Mouse (Mus musculus) midbrain, embryonic 11.5 days (tissue): ENCODE results near the gene Trio. TPM values are rescaled to one million over a fixed set of nuclear protein-coding genes. Genes with fewer than 3 reads are reported as not detected.

Experiments used
- ATAC-seq: fragments of 200-750 bp; cut with Nextera tagmentation; 2 replicates; pipeline ENCODE4 v1.8.0; 2017; ENCODE audit warnings: moderate TSS enrichment, moderate library complexity; ENCODE audit not compliant: low FRiP score
- DNase-seq: peaks from one replicate; pipeline ENCODE4 v3.0.0; 2015; ENCODE audit warnings: low spot score; ENCODE audit errors: missing footprints
- H3K27ac ChIP-seq: fragments of 300-500 bp; sonication (generic); 2 replicates; pipeline ENCODE4 v1.5.1; 2014; ENCODE audit warnings: low read depth, low read length
- H3K27me3 ChIP-seq: fragments of 300-500 bp; sonication (generic); 2 replicates; pipeline ENCODE4 v1.6.1; 2014; ENCODE audit warnings: mild to moderate bottlenecking, low read length, moderate library complexity, mixed read lengths; ENCODE audit not compliant: control insufficient read depth, insufficient read depth
- H3K36me3 ChIP-seq: fragments of 300-500 bp; sonication (generic); 2 replicates; pipeline ENCODE4 v1.6.1; 2014; ENCODE audit warnings: mild to moderate bottlenecking, low read length, moderate library complexity, mixed read lengths; ENCODE audit not compliant: control insufficient read depth, insufficient read depth
- H3K4me1 ChIP-seq: fragments of 300-500 bp; sonication (generic); 2 replicates; pipeline ENCODE4 v1.6.1; 2014; ENCODE audit warnings: low read length; ENCODE audit not compliant: control insufficient read depth, insufficient read depth
- H3K4me2 ChIP-seq: fragments of 300-500 bp; sonication (generic); 2 replicates; pipeline ENCODE4 v1.6.1; 2014; ENCODE audit warnings: mild to moderate bottlenecking, moderate library complexity
- H3K4me3 ChIP-seq: fragments of 300-500 bp; sonication (generic); 2 replicates; pipeline ENCODE4 v1.5.1; 2014; ENCODE audit warnings: low read depth, low read length
- H3K9ac ChIP-seq: fragments of 300-500 bp; sonication (generic); 2 replicates; pipeline ENCODE4 v1.6.1; 2014; ENCODE audit warnings: low read length
- H3K9me3 ChIP-seq: fragments of 300-500 bp; sonication (generic); 2 replicates; pipeline ENCODE4 v1.6.1; 2016; ENCODE audit warnings: low read length; ENCODE audit not compliant: control insufficient read depth
- WGBS: fragments of 180-500 bp; shearing (Covaris S2); extraction: QIAGEN DNeasy Blood & Tissue Kit; methylation state at CpG from one replicate; pipeline ENCODE4 v1.1.7; 2014; 5-methylcytosine and 5-hydroxymethylcytosine counted together
- polyA plus RNA-seq: library from polyadenylated mRNA; unstranded; fragments of >200 nt; fragmentation: Nextera tagmentation; extraction: Ambion mirVana; gene quantifications from 2 replicates; pipeline ENCODE4 v1.2.1, GENCODE M21; 2014

Gene Trio
- polyA plus RNA-seq, 1 experiment from 2014 or later = 32.5 TPM

DNA sequence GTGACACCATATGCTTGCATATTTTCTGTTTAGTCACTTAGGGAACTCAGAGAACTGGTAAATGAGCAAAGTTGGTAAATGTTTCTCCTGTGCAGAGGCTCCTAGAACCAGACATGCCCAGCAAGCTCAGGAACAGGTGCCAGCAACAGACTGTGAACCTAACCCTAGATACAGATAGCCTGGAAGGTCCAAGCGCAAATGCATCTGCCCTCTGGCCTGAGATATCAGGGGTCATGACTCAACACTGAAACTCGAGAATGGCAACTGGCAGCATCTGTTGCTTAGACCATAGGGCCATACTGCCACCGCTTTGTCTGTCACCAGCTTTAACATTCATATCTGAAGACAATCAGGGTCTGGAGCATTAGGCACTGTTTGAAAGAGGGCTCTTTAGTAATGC is 72.1 kb downstream of the Trio start:
- Histone ChIP-seq H3K36me3 (no peaks in the 10 kb centered on the region), H3K9me3 (no peaks in the 10 kb centered on the region), H3K9ac (no peak overlapping the region), H3K27ac (no peak overlapping the region), H3K4me1 (peaks cover 6% of the 10 kb centered on the region), H3K27me3 (no peaks in the 10 kb centered on the region), H3K4me3 (no peak overlapping the region), H3K4me2 (no peak overlapping the region)
- WGBS = 79% methylated on average over 3 of the region's 3 CpGs
- DNase-seq = no peak
- ATAC-seq = no peak

DNA sequence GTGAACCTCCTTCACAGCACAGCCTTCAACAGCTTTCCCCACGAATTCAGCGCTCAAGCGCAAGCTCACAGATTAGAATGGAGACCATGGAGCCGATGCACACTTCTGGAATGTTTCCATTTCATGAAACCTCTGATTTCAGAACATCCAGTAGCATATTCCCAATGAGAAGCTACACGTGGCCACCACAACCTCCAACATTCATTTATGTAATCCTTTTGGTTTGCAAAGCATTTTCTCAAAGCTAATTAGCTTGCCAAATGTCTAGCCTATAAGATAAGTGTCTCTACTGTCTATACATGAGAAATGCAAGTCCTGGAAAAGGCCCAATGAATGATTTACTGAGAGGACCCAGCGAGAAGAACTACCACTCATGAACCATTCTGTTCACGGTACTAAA is 74.5 kb downstream of the Trio start:
- Histone ChIP-seq H3K4me1 (peaks cover 5% of the 10 kb centered on the region), H3K36me3 (no peaks in the 10 kb centered on the region), H3K4me3 (no peak overlapping the region), H3K27ac (no peak overlapping the region), H3K9ac (no peak overlapping the region), H3K4me2 (no peak overlapping the region), H3K9me3 (no peaks in the 10 kb centered on the region), H3K27me3 (no peaks in the 10 kb centered on the region)
- 93% methylated on average over 7 of the region's 7 CpGs for WGBS
- ATAC-seq = no peak
- no peak for DNase-seq

DNA sequence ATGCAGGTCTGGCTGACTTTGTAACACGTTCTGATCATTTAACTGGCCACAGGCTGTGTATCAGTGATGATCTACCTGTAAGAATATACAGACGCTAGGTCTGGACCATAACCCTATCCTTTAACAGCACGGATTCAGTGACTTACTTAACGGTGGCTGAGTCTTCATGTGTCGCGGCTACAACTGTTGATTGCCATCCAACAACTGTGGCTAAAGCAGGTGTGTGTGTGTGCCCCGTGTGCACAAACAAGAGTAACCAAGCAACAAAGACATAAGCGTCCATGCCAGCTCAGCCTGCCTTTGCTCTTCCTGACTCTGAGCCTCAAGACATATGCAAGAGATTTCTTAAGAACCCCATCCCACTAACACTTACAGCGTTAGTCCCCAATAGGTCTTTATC is 76.5 kb downstream of the Trio start:
- DNase-seq (no peak), ATAC-seq (no peak)
- Histone ChIP-seq H3K27ac (no peak overlapping the region), H3K9me3 (no peaks in the 10 kb centered on the region), H3K4me3 (no peak overlapping the region), H3K36me3 (no peaks in the 10 kb centered on the region), H3K9ac (no peak overlapping the region), H3K27me3 (no peaks in the 10 kb centered on the region), H3K4me2 (no peak overlapping the region), H3K4me1 (peaks cover 7% of the 10 kb centered on the region)
- 94% methylated on average over 9 of the region's 9 CpGs for WGBS

DNA sequence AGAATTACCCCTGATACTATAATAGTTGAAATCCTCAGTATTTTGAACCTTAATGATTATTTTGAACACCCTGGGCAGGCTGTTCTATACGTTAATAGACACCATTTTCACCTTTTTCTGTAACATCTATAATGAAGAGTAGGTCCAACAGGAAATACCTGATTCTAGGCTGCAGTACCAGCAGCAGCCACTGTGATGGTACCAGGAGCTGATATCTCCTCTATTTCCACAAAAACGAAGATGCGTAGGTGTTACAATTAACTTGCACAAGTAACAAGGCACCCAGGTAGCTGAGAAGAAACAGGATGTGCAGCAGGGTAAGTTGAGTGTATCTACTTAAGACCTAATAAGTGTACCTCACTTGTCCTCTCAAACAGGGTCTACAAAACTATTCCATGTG is 77.8 kb downstream of the Trio start:
- H3K27ac ChIP-seq = no peak overlapping the region
- H3K36me3 ChIP-seq = no peaks in the 10 kb centered on the region
- H3K9me3 ChIP-seq = no peaks in the 10 kb centered on the region
- no peak overlapping the region for H3K4me2 ChIP-seq
- H3K27me3 ChIP-seq = no peaks in the 10 kb centered on the region
- 93% methylated on average over 3 of the region's 3 CpGs for whole genome bisulfite sequencing
- H3K4me1 ChIP-seq = peaks cover 15% of the 10 kb centered on the region
- no peak overlapping the region for H3K9ac ChIP-seq
- DNase-seq (no peak), ATAC-seq (no peak)
- H3K4me3 ChIP-seq = no peak overlapping the region

DNA sequence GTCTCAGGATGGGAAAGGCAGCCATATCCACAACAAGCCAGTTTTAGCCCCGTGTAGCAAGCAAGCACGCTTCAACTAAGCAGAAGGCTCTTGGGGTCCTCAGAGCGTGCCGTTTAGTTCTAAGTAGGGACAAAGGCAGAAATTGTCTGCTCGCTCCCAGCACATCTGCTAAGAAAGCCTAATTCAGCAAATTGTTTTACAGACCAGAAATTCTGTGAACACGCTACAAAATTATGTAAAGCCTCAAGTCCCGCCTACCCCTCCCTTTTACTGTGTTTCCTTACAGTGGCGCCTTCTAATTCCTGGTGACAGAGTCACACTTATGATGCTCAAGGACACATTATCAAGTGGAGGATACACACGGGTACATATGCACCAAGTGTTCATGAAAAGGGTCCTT is 80.1 kb downstream of the Trio start:
- no peak overlapping the region for H3K4me3 ChIP-seq
- no peak overlapping the region for H3K9ac ChIP-seq
- DNase-seq (no peak), ATAC-seq (no peak)
- no peaks in the 10 kb centered on the region for H3K36me3 ChIP-seq
- peaks cover 18% of the 10 kb centered on the region for H3K4me1 ChIP-seq
- WGBS = 81% methylated on average over 9 of the region's 9 CpGs
- H3K27ac ChIP-seq = no peak overlapping the region
- no peaks in the 10 kb centered on the region for H3K27me3 ChIP-seq
- no peak overlapping the region for H3K4me2 ChIP-seq
- no peaks in the 10 kb centered on the region for H3K9me3 ChIP-seq

DNA sequence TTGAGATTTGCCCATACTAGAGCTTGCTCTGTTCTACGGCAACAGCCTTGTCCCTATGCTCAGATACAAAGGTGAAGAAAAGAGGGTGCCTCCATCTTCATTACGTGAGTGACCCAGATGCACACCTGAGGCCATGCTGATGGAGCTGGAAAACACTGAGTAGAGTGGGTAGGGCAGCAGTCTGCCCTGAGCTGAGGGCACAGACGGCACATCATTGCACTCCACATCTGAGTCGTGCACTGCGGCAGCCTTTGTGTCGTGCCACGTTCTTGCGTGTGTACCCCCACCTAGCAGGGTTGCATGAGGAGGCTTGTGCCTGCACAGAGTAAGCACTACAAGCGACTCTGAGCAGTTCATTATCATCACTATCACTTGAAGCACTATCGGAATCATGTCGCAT is 80.8 kb downstream of the Trio start:
- H3K9ac ChIP-seq = no peak overlapping the region
- ATAC-seq (no peak), DNase-seq (no peak)
- H3K36me3 ChIP-seq = no peaks in the 10 kb centered on the region
- H3K9me3 ChIP-seq = no peaks in the 10 kb centered on the region
- 90% methylated on average over 11 of the region's 11 CpGs for WGBS
- no peak overlapping the region for H3K4me3 ChIP-seq
- H3K27me3 ChIP-seq = no peaks in the 10 kb centered on the region; the same call in 1 of the 2 replicates
- H3K4me1 ChIP-seq = peaks cover 18% of the 10 kb centered on the region
- H3K4me2 ChIP-seq = no peak overlapping the region
- H3K27ac ChIP-seq = no peak overlapping the region

DNA sequence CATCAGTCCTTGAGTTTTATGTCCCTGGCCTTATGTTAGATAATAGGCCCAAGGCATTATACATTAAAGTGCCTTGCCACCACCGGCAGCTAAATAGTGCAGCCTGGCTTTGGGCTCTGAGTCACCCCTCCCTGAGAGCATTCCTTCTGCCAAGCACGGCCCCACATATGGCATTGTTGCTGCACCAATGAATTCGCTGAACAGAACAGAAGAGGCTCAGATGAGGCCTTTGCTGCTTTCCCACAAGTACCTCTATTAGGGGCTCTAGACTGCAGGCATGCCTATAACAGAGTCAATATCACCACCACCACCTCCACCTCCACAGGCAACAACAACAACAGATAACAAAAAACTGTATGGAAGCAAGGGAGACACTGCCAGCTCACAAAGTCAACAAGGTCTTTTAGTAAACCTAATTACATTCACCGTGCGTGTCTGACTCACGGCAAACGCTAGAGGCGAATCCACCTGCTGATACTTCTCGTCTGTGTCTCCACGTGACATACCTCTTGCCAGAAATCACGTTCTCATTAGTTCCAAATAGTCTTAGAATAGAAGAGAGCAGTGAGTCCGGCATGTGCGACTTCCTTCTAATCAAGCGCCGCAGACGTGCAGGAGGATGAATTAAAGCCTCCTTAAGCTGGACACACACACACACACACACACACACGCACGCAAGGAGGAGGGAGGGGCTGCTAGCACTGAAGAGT is 82.0 kb downstream of the Trio start:
- no peak overlapping the region for H3K4me2 ChIP-seq

DNA sequence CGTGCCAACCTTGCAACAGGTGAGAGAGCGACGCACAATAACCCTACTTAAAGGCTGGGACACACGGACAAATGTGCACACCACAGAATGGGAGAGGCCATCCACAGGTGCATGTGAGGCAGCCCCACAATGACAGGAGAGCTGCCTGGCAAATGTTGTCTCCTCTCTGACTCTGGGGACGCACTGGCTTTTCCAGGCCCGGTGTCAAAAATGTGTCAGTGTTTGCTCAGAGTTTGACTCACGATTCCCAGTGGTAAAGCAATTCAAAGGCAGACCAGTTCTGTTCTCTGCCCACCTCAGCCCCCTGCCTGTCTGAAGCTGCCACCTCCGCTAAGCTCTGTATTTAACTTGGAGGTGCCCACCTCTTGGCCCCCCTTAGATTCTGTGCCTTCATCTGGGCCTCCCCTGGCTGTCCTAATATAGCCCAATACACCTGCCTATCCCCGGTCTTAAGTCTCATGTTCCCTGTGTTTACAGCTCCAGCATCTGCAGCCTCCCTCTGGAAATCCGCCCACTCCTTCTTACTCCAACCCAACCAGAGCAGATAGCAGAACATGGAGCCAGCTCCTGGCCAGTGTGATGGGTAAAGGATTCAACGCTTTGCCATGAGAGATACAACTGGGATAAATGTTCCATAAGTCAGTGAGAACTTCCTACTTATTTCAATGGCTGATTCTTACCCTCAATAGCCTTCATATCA is 83.3 kb downstream of the Trio start:
- Histone ChIP-seq H3K27me3 (peaks cover 7% of the 10 kb centered on the region), H3K36me3 (no peaks in the 10 kb centered on the region), H3K4me2 (no peak overlapping the region), H3K9ac (no peak overlapping the region), H3K4me1 (peaks cover 34% of the 10 kb centered on the region), H3K4me3 (no peak overlapping the region), H3K27ac (no peak overlapping the region), H3K9me3 (no peaks in the 10 kb centered on the region)
- WGBS = 89% methylated on average over 11 of the region's 11 CpGs
- DNase-seq = no peak
- ATAC-seq = no peak

More for the DNA sequence above, 82.0 kb downstream of the Trio start:
- H3K4me1 ChIP-seq = peaks cover 23% of the 10 kb centered on the region
- peak; percentile 77 for DNase-seq
- no peaks in the 10 kb centered on the region for H3K9me3 ChIP-seq
- H3K27me3 ChIP-seq = peaks cover 5% of the 10 kb centered on the region
- H3K9ac ChIP-seq = no peak overlapping the region
- WGBS = 54% methylated on average over 18 of the region's 18 CpGs
- no peak overlapping the region for H3K4me3 ChIP-seq
- H3K27ac ChIP-seq = no peak overlapping the region
- no peaks in the 10 kb centered on the region for H3K36me3 ChIP-seq
- peak; percentile 64 for ATAC-seq

DNA sequence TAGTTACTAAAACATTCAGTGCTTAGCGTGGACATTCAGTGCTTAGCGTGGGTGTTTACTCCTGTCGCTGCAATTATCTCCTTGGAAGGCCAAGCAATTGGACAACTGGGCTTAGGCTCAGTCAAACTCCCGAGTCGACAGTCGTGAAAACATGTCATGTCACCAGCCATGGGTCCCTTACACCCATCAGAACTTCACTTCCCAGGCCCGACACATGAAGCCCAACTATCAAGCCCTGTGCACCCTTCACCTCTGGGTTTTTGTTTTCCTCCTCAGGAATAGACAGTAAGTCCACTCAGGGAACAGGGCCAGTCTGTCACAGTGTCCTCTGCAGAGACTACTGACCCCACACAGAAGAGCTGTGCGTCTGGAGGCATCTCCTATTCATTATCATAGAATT is 84.2 kb downstream of the Trio start:
- no peak overlapping the region for H3K4me2 ChIP-seq
- ATAC-seq (no peak), DNase-seq (no peak)
- no peak overlapping the region for H3K27ac ChIP-seq
- no peak overlapping the region for H3K9ac ChIP-seq
- peaks cover 42% of the 10 kb centered on the region for H3K4me1 ChIP-seq
- no peaks in the 10 kb centered on the region for H3K9me3 ChIP-seq
- no peak overlapping the region for H3K4me3 ChIP-seq
- WGBS = 78% methylated on average over 8 of the region's 8 CpGs
- peaks cover 7% of the 10 kb centered on the region for H3K27me3 ChIP-seq
- H3K36me3 ChIP-seq = no peaks in the 10 kb centered on the region
